Mouse (Mus musculus) c-Kit-positive CD71-positive TER-119-positive erythroid progenitor cells, embryonic 14.5 days (primary cell): Measurements from ENCODE around the gene Ctnnd1.
A peak's percentile ranks its signal among the peaks of the same experiment; 100 is the strongest.

Experiments used
- DNase-seq: peaks from one replicate; pipeline ENCODE4 v3.0.0-alpha.2; 2013; ENCODE audit warnings: low spot score

Ctnnd1 gene

GRCm38 (mm10) chr2:84607842-84608241, 42.7 kb downstream of the Ctnnd1 start:
- DNase-seq, result no peak

- DNase-seq, result no peak
Measured at GRCm38 (mm10) chr2:84600977-84601376, 49.6 kb downstream of the Ctnnd1 start.

GRCm38 (mm10) chr2:84599270-84599888, 51.2 kb downstream of the Ctnnd1 start:
- DNase-seq, result no peak

- no peak for DNase-seq
Measured at GRCm38 (mm10) chr2:84597123-84597522, 53.4 kb downstream of the Ctnnd1 start.

- no peak for DNase-seq
Measured at GRCm38 (mm10) chr2:84592801-84593200, 57.8 kb downstream of the Ctnnd1 start.

GRCm38 (mm10) chr2:84585700-84586099, 64.9 kb downstream of the Ctnnd1 start:
- DNase-seq, result no peak

DNA sequence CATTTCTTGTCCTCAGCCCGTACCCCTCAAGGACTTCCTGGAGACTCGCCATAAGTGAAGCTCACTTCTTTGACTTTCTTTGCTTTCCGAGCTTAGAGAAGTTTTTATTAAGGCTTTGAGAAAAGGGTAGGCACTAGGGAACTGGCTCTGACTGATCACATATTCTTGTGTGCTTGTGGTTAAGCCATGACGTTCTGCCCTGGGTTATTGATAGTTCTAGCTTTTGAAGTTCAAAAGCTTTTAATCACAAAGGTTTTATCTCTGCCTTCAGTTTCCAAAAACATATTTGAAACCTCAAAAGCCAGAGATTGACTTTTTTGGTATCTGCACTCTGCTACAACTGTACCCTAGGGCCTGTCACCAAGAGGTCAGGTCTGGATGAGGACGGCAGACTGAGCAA, 68.3 kb downstream of the Ctnnd1 start:
- no peak for DNase-seq

- DNase-seq, result peak; percentile 31
Measured at GRCm38 (mm10) chr2:84581208-84581607, 69.4 kb downstream of the Ctnnd1 start.

GRCm38 (mm10) chr2:84579311-84579710, 71.3 kb downstream of the Ctnnd1 start:
- no peak for DNase-seq

DNA sequence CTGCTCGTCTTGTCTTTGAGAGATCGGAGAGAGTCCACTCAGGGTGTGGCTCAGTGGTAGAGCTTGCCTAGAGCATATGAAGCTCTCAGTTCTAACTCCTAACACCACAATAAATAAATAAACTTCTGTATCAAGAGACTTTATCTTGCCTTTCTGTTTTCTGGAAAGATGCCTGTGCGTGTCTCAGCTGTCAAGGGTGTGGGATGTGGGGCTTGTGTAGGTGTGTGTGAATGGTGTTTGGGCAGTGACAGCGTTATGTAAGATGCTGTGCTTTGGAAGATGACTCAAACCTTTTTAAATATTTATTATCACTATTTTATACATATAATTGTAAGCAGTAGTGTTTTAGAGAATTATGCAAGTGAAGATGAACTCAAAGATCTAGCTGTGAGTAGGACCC, 76.4 kb downstream of the Ctnnd1 start:
- no peak for DNase-seq

DNA sequence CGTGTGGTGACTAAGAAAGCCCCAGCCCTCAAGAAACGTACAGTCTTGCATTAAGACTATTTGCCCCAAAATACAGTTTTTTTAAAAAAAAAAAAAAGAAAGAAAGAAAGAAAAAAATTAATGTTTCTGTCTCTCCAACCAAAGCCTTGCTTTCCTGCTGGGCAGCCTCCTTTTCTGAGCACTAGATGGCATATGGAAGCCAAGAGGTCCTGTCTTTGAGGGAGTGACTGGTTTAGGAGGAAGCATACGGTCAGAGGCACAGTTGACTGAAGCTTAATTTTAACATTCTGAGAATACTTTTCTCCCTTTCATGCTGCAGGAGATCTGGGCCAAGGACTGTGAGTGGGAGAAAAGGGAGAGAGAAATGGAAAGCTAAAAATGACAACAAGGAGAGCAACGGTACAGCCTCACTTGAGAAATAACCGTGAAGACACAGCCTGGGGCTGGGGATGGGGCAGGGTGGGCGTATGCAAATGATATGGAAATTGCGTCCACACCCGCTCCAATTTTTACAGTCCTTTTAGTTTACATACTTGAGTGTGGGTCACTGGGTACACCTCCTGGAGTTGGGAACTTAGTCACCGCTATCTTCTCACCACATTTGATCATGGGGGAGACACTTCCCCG, 93.6 kb downstream of the Ctnnd1 start:
- peak; percentile 6 for DNase-seq

DNA sequence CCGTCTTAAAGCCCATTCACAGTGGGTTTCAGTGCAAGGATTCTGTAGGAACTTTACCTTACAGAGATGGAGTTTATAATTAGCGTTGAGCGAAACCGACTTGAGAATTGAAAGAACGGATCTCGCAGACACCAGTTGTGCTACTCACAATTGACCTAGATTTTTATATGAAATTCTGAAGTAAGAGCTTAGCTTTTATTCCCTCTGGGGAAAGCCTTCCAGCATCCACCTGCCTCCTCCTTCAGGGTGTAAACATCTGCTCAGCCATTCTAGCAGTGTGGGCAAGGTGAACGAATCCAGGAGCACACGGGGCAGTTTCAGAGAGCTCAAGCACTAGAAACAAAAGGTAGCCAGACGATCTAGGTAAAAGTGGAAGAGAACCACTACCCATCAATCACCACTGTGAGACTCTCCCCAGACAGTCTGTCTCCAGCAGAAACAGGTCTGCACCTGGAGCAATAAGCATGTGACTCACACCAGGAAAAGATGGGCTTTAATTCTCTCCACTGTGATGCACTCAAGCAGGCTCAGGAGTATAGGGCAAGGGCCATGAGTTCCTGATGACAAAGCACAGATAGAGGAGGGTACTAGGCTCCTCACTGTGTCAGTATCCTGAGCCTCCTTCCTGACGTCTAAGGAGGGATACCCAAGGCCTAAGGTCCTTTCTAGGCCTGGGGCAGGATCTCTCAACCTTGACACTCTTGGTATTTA, 99.0 kb downstream of the Ctnnd1 start:
- no peak for DNase-seq
